Mouse (Mus musculus): ENCODE results near the gene Cdca8. TPM values are rescaled to one million over a fixed set of nuclear protein-coding genes. Genes with fewer than 3 reads are reported as not detected.

The Cdca8 gene
- polyA plus RNA-seq, 1 experiment = 199 TPM

DNA sequence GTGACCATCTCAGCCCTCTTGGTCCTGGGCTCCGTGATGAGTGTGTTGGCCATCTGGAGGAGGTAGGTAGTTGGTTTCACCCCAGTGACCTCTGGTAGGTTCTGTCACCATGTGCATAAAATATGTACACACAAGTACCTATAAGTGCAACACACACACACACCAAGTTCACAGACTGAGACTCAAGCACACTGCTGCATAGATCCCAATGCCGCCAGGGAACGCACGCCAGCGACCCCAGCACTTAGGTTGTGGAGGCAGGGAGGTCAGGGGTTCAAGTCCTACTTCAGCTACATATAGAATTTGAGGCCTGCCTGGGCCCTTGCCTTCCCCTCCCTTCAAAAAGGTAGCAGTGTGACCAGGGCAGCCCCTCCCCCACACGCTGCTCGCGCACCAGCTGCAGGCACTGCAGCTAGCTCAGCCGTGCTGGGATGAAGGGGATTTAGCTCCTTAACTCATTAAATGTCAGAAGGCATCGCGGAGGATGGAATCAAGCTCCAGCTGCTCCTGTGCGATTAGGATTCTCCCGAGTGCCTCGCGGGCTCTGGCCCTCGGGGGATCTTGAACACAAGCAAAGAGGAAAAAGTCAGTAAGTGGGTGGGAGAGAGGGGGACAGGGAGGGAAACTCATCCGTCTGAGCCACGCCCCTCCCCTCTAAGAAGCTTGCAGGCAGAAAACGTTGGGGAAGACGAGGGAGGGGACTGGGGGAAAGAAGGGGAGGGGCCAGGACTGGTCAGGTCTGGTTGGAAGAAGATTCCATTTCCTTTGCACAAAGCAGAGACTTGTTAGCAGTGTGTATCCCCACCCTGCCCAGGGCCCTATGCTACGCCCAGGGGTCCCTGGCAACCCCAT, 32.9 kb downstream of the Cdca8 start:
- TF ChIP-seq GATA1 (IDR thresholded peaks at IDR 0.05; ENCODE audit: low read length) = no peak

DNA sequence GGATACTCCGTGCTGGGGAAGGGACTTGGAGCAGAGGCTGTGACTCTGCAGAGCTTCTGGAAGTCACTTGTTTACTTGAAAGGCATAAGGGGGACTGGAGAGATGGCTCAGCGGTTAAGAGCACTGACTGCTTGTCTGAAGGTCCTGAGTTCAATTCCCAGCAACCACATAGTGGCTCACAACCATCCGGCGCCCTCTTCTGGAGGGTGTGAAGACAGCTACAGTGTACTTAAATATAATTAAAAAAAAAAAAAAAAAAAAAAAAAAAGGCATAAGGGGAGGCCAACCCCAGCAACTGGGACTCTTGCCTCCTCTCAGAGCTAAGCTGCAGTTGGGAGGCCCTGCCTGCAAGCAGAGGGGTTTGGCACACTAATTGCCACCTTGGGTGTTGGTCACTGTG, 33.7 kb downstream of the Cdca8 start:
- TF ChIP-seq GATA1 (IDR thresholded peaks at IDR 0.05; ENCODE audit: low read length) = no peak

DNA sequence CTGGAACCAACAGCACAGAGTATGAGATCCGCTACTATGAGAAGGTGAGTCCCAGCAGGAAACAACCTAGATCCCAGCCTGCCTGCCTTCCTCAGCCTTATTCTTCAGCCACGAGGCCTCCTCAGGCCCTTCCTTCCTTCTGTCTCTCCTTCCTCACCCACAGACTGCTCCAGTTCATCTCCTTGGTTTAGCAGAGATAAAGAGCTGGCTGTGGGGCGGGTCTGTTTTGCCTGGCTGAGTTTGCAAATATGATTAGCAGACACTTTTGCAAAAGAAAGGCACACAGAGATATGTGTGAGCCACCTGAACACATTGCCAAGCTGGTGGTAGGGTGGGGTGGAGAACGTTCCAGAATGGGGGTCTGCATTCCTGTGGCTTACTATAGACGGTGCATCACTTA, 39.2 kb downstream of the Cdca8 start:
- TF ChIP-seq GATA1 (IDR thresholded peaks at IDR 0.05; ENCODE audit: low read length) = no peak

DNA sequence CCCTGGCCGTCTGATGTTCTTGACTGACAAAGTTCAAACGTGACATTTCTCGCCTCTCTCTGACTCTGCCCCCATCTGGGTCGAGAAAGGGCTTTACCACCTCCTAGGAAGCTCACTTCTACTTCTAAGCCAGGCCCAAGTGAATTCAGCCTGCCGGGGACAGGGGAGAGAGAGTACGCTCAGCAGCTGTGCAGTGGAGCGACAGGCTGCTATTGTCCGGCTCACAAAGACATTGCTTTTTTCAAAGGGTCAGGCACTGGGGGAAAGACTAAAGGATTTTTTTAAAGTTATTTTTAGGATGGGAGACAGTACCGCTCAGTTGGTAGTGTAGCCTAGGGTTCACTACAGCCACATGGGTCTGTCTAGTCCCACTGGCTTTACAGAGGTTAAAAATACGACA, 40.7 kb downstream of the Cdca8 start:
- TF ChIP-seq GATA1 (IDR thresholded peaks at IDR 0.05; ENCODE audit: low read length) = no peak

DNA sequence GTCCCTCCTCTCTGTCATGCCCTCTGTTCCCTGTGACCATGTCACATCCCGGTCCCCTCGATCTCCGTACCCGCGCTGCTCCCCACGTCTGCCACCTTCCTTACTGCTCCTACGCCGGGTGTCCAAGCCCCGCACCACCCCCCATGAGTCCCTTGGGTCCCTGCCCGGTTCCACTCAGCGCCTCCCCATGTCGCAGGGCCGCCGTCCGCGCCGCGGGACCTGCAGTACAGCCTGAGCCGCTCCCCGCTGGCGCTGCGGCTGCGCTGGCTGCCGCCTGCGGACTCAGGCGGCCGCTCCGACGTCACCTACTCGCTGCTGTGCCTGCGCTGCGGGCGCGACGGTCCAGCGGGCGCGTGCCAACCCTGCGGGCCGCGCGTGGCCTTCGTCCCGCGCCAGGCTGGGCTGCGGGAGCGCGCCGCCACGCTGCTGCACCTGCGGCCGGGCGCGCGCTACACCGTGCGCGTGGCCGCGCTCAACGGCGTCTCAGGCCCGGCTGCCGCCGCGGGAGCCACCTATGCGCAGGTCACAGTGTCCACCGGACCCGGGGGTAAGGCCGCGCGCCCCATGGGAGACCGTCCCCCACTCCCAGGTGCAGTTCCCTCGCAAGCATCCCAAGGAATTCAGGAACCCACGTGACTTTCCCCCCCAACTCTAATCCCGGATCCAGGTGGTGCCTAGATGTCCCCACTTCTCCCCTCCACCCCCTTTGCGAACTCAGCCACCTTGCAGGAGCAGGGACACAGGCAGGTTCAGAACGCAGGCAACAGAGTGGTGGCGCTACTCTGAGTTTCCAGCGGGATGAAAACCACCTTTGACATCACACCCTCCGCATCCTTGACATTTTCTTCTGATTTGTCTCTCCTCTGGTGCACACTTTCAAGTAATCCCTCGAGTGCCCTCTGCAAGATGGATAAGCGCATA, 44.3 kb downstream of the Cdca8 start:
- no peak for TF ChIP-seq GATA1 (IDR thresholded peaks at IDR 0.05; ENCODE audit: low read length)

DNA sequence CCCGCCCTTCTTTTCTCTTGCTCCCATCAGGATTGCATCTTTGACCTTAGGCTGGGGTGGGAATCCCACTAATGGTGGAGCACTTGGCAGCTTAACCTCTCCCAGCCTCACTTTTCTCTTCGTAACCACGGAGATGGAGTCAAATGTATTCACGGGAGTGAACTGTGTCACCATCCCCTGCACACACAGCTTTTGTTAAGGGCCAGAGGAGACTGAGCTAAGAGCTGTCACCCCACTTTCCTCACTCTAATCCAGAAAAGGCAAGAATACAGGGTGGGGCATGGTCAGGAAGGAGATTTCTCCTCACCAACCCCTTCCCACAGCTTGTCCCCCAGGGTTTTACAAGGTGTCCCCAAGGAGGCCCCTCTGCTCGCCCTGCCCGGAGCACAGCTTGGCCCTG, 45.3 kb downstream of the Cdca8 start:
- no peak for TF ChIP-seq GATA1 (IDR thresholded peaks at IDR 0.05; ENCODE audit: low read length)

DNA sequence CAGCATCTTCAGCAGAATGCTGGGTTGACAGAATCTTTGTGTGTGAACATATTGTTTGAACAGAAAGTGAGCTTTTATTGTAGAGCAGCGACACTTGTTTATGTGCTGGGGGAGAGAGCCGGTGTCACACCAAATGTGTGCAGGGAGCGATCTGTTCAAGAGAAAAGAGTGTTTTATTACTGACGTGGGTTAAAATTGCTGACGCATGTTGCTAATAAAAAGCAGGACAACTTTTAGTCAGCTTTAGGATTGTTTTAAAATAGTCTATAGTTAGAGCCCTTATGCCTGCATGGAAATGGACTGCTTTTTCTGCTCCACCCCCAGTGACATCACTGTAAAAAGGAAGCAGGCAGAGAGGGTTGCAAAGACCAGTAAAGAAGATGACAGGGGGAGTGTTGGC, 48.3 kb downstream of the Cdca8 start:
- no peak for TF ChIP-seq GATA1 (IDR thresholded peaks at IDR 0.05; ENCODE audit: low read length)

DNA sequence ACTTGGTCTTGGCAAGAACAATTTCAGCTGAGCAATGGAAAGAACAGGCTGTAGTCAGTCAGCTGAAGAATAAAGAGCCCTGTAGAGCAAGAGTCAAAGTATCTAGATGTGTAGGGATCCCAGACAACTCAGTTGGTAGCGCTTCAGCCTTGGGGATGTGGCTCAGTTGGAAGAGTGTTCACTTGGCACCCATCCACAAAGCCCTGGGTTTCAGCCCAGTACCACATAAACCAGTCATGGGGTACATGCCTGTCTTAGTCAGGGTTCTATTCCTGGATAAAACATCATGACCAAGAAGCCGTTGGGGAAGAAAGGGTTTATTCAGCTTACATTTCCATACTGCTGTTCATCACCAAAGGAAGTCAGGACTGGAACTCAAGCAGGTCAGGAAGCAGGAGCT, 49.2 kb downstream of the Cdca8 start:
- TF ChIP-seq GATA1 (IDR thresholded peaks at IDR 0.05; ENCODE audit: low read length) = no peak

DNA sequence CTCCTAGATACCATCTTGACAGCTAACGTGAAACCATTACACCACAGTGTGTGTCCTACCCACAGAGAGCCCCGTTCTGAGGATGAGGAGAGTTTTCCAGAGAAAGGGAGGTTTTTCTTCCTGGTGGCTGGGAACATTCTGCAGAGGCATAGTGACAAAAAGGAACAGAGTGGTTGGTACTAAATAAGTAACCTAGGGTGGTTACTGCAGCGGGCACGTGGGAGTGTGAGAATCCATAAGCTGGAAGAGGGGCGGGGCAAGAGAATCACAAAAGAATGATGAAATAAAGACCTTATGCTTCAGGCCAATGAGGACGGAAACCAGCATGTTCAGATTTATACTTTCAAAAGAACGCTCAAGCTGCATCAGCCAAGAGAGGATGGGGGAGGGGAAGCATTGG, 50.4 kb downstream of the Cdca8 start:
- no peak for TF ChIP-seq GATA1 (IDR thresholded peaks at IDR 0.05; ENCODE audit: low read length)

DNA sequence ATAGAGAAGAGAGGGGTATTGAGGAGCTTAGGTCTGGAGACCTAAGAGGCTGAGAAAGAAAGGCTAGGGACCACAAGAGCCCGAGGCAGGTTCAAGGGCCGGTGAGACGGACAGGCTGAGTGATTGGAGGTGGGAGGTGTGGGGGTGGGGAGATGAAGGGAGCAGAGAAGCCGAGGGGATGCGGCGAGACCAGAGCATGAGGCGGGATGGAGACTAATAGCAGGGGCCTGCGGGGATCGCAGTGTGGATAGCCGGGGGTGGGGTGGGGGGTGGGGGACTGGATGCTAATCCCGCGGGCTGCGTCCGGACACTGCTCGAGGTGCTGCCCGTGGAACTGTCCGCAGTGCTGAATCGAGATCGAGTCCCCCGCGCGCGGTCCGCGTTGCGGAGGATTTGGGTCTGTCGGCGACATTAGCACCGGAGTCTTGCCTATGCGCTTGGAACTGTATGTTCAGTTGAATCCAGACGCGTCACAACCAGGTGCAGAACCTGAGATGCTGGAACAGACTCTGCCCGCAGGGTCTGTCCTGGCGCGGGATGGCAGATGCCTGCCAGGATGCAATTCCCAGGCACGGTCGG, 56.9 kb downstream of the Cdca8 start:
- TF ChIP-seq GATA1 (IDR thresholded peaks at IDR 0.05; ENCODE audit: low read length) = no peak

DNA sequence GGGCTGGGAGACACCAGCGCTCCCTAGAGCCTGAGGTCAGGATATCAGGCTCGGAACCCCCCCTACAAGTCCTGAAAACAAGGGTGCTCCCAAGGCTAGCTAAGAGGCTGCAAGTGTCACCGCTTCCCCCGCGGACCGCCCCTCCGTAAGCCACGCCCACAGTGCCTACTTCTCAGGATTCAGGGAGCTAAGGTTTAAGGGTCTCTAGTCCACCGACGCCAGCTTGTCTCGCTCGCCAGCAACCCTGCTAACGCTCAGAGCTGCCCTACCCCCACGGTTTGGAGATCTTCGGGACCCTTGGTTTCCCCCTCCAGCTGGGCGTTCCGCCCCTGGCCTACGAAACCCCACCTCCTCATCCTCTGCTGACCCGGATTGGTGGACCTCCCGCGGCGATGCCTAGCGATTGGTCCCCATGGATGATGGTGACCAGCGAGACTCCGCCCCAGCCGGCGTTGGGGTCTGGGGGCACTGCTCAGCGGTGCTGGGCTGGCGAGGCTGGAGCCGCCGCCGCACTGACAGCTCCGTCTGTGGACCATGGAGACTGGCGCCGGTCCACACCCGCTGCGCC, 57.7 kb downstream of the Cdca8 start:
- TF ChIP-seq GATA1 (IDR thresholded peaks at IDR 0.05; ENCODE audit: low read length) = no peak

DNA sequence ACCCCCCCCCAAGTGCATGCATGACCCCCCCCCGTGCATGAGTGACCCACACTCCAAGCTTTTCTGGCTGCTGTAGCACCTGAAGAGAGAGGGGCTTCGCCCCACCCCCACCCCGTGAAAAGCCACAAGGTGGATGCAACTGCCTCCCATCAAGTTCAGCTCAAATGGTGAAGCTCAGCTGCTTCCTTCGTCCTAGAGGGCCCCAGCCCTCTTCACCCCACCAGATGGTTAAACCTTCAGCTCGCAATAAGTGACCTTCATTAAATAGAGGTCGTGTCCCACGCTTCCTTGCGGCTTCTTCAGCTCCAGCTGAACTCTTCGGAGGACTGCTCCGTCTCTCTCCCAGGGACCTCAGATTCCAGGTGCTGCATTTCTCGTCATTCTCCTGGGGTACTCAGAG, 58.5 kb downstream of the Cdca8 start, which contains the start of gene Epha10:
Gene Epha10 (plus strand): TSS at position 301 of the 400 bp plus-strand sequence.
- no peak for TF ChIP-seq GATA1 (IDR thresholded peaks at IDR 0.05; ENCODE audit: low read length)

DNA sequence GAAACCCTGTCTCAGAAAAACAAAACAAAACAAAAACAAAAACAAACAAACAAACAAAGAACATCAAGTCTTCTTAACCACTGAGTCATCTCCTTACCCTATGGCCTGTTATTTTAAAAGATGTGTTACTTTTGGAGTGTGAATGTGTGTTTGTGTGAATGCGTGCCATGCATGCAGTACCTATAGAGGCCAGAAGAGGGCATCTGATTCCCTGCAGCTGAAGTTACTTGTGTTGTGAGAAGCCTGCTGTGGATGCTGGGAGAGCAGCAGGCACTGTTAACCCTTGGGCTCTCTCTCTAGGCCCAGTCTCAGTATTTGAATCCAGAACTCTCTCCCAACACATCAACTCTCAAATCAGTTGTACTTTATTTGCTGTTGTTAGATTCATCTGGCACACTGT, 66.4 kb downstream of the Cdca8 start:
- no peak for TF ChIP-seq GATA1 (IDR thresholded peaks at IDR 0.05; ENCODE audit: low read length)

Other genes with a start within 250 kb of the Cdca8 start
- gene Utp11, start 245.7 kb downstream of the Cdca8 start, polyA plus RNA-seq (2012) = 10.1 and 14.1 TPM in 2 replicates
- 18.8 and 25.3 TPM in 2 replicates for gene Fhl3, start 238.6 kb downstream of the Cdca8 start, polyA plus RNA-seq (2012)
- gene Sf3a3, start 224.5 kb downstream of the Cdca8 start, polyA plus RNA-seq (2012) = 56.8 and 79.8 TPM in 2 replicates
- gene Inpp5b, start 197.5 kb downstream of the Cdca8 start, polyA plus RNA-seq (2012) = 40.9 and 45.9 TPM in 2 replicates
- 6.9 and 7.6 TPM in 2 replicates for gene Mtf1, start 137.2 kb downstream of the Cdca8 start, polyA plus RNA-seq (2012)
- gene Yrdc, start 88.6 kb downstream of the Cdca8 start, polyA plus RNA-seq (2012) = 19.9 and 24.9 TPM in 2 replicates
- gene 1110065P20Rik, start 88.1 kb downstream of the Cdca8 start, polyA plus RNA-seq (2012) = 34.7 and 41.4 TPM in 2 replicates
- not detected in 2 replicates for gene Maneal, start 77.1 kb downstream of the Cdca8 start, polyA plus RNA-seq (2012)
- gene Epha10, start 58.4 kb downstream of the Cdca8 start, polyA plus RNA-seq (2012) = not detected in 2 replicates
- gene 9930104L06Rik, start 2.3 kb downstream of the Cdca8 start, polyA plus RNA-seq (2012) = 3.3 and 3.7 TPM in 2 replicates
- not detected in 2 replicates for gene Rspo1, start 47.1 kb upstream of the Cdca8 start, polyA plus RNA-seq (2012)
- gene Gnl2, start 77.3 kb upstream of the Cdca8 start, polyA plus RNA-seq (2012) = 75.8 and 89.1 TPM in 2 replicates
- not detected in 2 replicates for gene Dnali1, start 126.4 kb upstream of the Cdca8 start, polyA plus RNA-seq (2012)
- 42.1 and 48.7 TPM in 2 replicates for gene Snip1, start 127.4 kb upstream of the Cdca8 start, polyA plus RNA-seq (2012)
- gene Meaf6, start 145.8 kb upstream of the Cdca8 start, polyA plus RNA-seq (2012) = 72.3 and 115 TPM in 2 replicates
- 1.4 and 1.7 TPM in 2 replicates for gene Zc3h12a, start 188.5 kb upstream of the Cdca8 start, polyA plus RNA-seq (2012)